Mouse (Mus musculus) brain, embryonic 14.5 days (tissue): ENCODE measurements around the gene Zfp646.

Source experiments
- CTCF ChIP-seq: fragments of 200-500 bp; IDR thresholded peaks from 2 replicates; pipeline ENCODE4 v1.5.1; 2012; ENCODE audit warnings: inconsistent platforms, mild to moderate bottlenecking, moderate library complexity, borderline replicate concordance; ENCODE audit not compliant: insufficient read depth, insufficient read length; ENCODE audit errors: extremely low read depth
- POLR2A ChIP-seq: fragments of 200-500 bp; IDR thresholded peaks from 2 replicates; pipeline ENCODE4 v1.6.1; 2012; ENCODE audit warnings: mild to moderate bottlenecking, inconsistent platforms, borderline replicate concordance; ENCODE audit not compliant: poor library complexity, insufficient read depth, insufficient read length, severe bottlenecking; ENCODE audit errors: extremely low read depth

- no peak for TF ChIP-seq CTCF
- no peak for TF ChIP-seq POLR2A
Observed at GRCm38 (mm10) chr7:127887781-127888180, 11.8 kb downstream of the Zfp646 start.
